Mouse (Mus musculus): ENCODE measurements at regions not wholly inside any gene's neighbourhood (a gene's known extent, or its start where the extent isn't known, plus 50 kb on each side); places are given as distances from the start of the nearest gene placed in this dataset.
"Not testable (repeated sequence)": the region's sequence is repeated elsewhere in the genome, so short reads cannot be mapped to it uniquely, and the experiment has no call there.

GRCm38 (mm10) chr7:118320307-118320706, 76.8 kb upstream of the Smg1 start:
- no peak for ATAC-seq
- WGBS = 88% methylated on average over 4 of the region's 4 CpGs
- H3K36me3 ChIP-seq (ENCODE audit: control insufficient read depth, insufficient read depth, low read length) = no peaks in the 10 kb centered on the region

GRCm38 (mm10) chr7:118318432-118319135, 75.1 kb upstream of the Smg1 start:
- no peaks in the 10 kb centered on the region for H3K9me3 ChIP-seq (replicated peaks; ENCODE audit: control insufficient read depth, low read length)
- H3K27me3 ChIP-seq (replicated peaks; ENCODE audit: control insufficient read depth, insufficient read depth, low read length) = no peaks in the 10 kb centered on the region
- no peaks in the 10 kb centered on the region for H3K36me3 ChIP-seq (ENCODE audit: control insufficient read depth, insufficient read depth, low read length)
- H3K4me1 ChIP-seq (ENCODE audit: control insufficient read depth, insufficient read depth, low read length) = no peaks in the 10 kb centered on the region
- H3K9ac ChIP-seq (ENCODE audit: low read length) = no peak overlapping the region
- no peak overlapping the region for H3K4me3 ChIP-seq (ENCODE audit: low read depth, low read length)
- H3K27ac ChIP-seq (ENCODE audit: low read depth, low read length) = no peak overlapping the region
- H3K4me2 ChIP-seq (ENCODE audit: low read length) = no peak overlapping the region
- 74% methylated on average over 12 of the region's 12 CpGs for WGBS
- DNase-seq (ENCODE audit: low spot score) = no peak
- ATAC-seq = no peak

More at GRCm38 (mm10) chr7:118320307-118320706, 76.8 kb upstream of the Smg1 start:
- Histone ChIP-seq H3K9me3 (replicated peaks; ENCODE audit: control insufficient read depth, low read length) (no peaks in the 10 kb centered on the region), H3K4me2 (ENCODE audit: low read length) (no peak overlapping the region), H3K27me3 (replicated peaks; ENCODE audit: control insufficient read depth, insufficient read depth, low read length) (no peaks in the 10 kb centered on the region), H3K4me3 (ENCODE audit: low read depth, low read length) (no peak overlapping the region), H3K4me1 (ENCODE audit: control insufficient read depth, insufficient read depth, low read length) (no peaks in the 10 kb centered on the region), H3K27ac (ENCODE audit: low read depth, low read length) (no peak overlapping the region), H3K9ac (ENCODE audit: low read length) (no peak overlapping the region)
- DNase-seq (ENCODE audit: low spot score) = no peak

GRCm38 (mm10) chr7:118314886-118315285, 71.4 kb upstream of the Smg1 start:
- not testable (repeated sequence) for ATAC-seq; H3K9me3 ChIP-seq (replicated peaks; ENCODE audit: control insufficient read depth, low read length); H3K27me3 ChIP-seq (replicated peaks; ENCODE audit: control insufficient read depth, insufficient read depth, low read length); H3K36me3 ChIP-seq (ENCODE audit: control insufficient read depth, insufficient read depth, low read length); H3K27ac ChIP-seq (ENCODE audit: low read depth, low read length); DNase-seq (ENCODE audit: low spot score); H3K4me1 ChIP-seq (ENCODE audit: control insufficient read depth, insufficient read depth, low read length); H3K4me2 ChIP-seq (ENCODE audit: low read length); H3K9ac ChIP-seq (ENCODE audit: low read length); H3K4me3 ChIP-seq (ENCODE audit: low read depth, low read length)
- WGBS = 77% methylated on average over 10 of the region's 10 CpGs

GRCm38 (mm10) chr7:118314228-118314658, 70.8 kb upstream of the Smg1 start:
- Histone ChIP-seq H3K27ac (ENCODE audit: low read depth, low read length) (no peak overlapping the region), H3K4me1 (ENCODE audit: control insufficient read depth, insufficient read depth, low read length) (no peaks in the 10 kb centered on the region), H3K36me3 (ENCODE audit: control insufficient read depth, insufficient read depth, low read length) (no peaks in the 10 kb centered on the region), H3K9ac (ENCODE audit: low read length) (no peak overlapping the region), H3K4me3 (ENCODE audit: low read depth, low read length) (no peak overlapping the region), H3K27me3 (replicated peaks; ENCODE audit: control insufficient read depth, insufficient read depth, low read length) (no peaks in the 10 kb centered on the region), H3K9me3 (replicated peaks; ENCODE audit: control insufficient read depth, low read length) (no peaks in the 10 kb centered on the region), H3K4me2 (ENCODE audit: low read length) (no peak overlapping the region)
- 82% methylated on average over 8 of the region's 8 CpGs for WGBS
- DNase-seq (ENCODE audit: low spot score) = peak; percentile 40
- no peak for ATAC-seq

GRCm38 (mm10) chr7:118313818-118314217, 70.3 kb upstream of the Smg1 start:
- Histone ChIP-seq H3K36me3 (ENCODE audit: control insufficient read depth, insufficient read depth, low read length) (no peaks in the 10 kb centered on the region), H3K4me2 (ENCODE audit: low read length) (no peak overlapping the region), H3K4me1 (ENCODE audit: control insufficient read depth, insufficient read depth, low read length) (no peaks in the 10 kb centered on the region), H3K9me3 (replicated peaks; ENCODE audit: control insufficient read depth, low read length) (no peaks in the 10 kb centered on the region), H3K27me3 (replicated peaks; ENCODE audit: control insufficient read depth, insufficient read depth, low read length) (no peaks in the 10 kb centered on the region), H3K9ac (ENCODE audit: low read length) (no peak overlapping the region), H3K4me3 (ENCODE audit: low read depth, low read length) (no peak overlapping the region), H3K27ac (ENCODE audit: low read depth, low read length) (no peak overlapping the region)
- ATAC-seq (no peak), DNase-seq (ENCODE audit: low spot score) (peak; percentile 37)
- 63% methylated on average over 8 of the region's 8 CpGs for WGBS

- no peaks in the 10 kb centered on the region for H3K36me3 ChIP-seq (ENCODE audit: control insufficient read depth, insufficient read depth, low read length)
- ATAC-seq = no peak
- whole genome bisulfite sequencing = 81% methylated on average over 5 of the region's 5 CpGs
- H3K27me3 ChIP-seq (replicated peaks; ENCODE audit: control insufficient read depth, insufficient read depth, low read length) = no peaks in the 10 kb centered on the region
- H3K27ac ChIP-seq (ENCODE audit: low read depth, low read length) = no peak overlapping the region
- no peak overlapping the region for H3K9ac ChIP-seq (ENCODE audit: low read length)
- no peak overlapping the region for H3K4me3 ChIP-seq (ENCODE audit: low read depth, low read length)
- H3K4me1 ChIP-seq (ENCODE audit: control insufficient read depth, insufficient read depth, low read length) = no peaks in the 10 kb centered on the region
- no peak for DNase-seq (ENCODE audit: low spot score)
- no peaks in the 10 kb centered on the region for H3K9me3 ChIP-seq (replicated peaks; ENCODE audit: control insufficient read depth, low read length)
- no peak overlapping the region for H3K4me2 ChIP-seq (ENCODE audit: low read length)
Observed at GRCm38 (mm10) chr7:118309733-118310132, 66.3 kb upstream of the Smg1 start.

GRCm38 (mm10) chr7:118308882-118309281, 65.4 kb upstream of the Smg1 start:
- no peaks in the 10 kb centered on the region for H3K27me3 ChIP-seq (replicated peaks; ENCODE audit: control insufficient read depth, insufficient read depth, low read length)
- no peaks in the 10 kb centered on the region for H3K4me1 ChIP-seq (ENCODE audit: control insufficient read depth, insufficient read depth, low read length)
- no peak overlapping the region for H3K27ac ChIP-seq (ENCODE audit: low read depth, low read length)
- no peaks in the 10 kb centered on the region for H3K9me3 ChIP-seq (replicated peaks; ENCODE audit: control insufficient read depth, low read length)
- H3K4me2 ChIP-seq (ENCODE audit: low read length) = no peak overlapping the region
- WGBS = 88% methylated on average over 2 of the region's 2 CpGs
- DNase-seq (ENCODE audit: low spot score) = no peak
- no peaks in the 10 kb centered on the region for H3K36me3 ChIP-seq (ENCODE audit: control insufficient read depth, insufficient read depth, low read length)
- no peak overlapping the region for H3K9ac ChIP-seq (ENCODE audit: low read length)
- no peak for ATAC-seq
- H3K4me3 ChIP-seq (ENCODE audit: low read depth, low read length) = no peak overlapping the region

- Histone ChIP-seq H3K36me3 (ENCODE audit: control insufficient read depth, insufficient read depth, low read length) (no peaks in the 10 kb centered on the region), H3K4me2 (ENCODE audit: low read length) (no peak overlapping the region), H3K9me3 (replicated peaks; ENCODE audit: control insufficient read depth, low read length) (no peaks in the 10 kb centered on the region), H3K4me1 (ENCODE audit: control insufficient read depth, insufficient read depth, low read length) (no peaks in the 10 kb centered on the region), H3K4me3 (ENCODE audit: low read depth, low read length) (no peak overlapping the region), H3K27ac (ENCODE audit: low read depth, low read length) (no peak overlapping the region), H3K9ac (ENCODE audit: low read length) (no peak overlapping the region), H3K27me3 (replicated peaks; ENCODE audit: control insufficient read depth, insufficient read depth, low read length) (no peaks in the 10 kb centered on the region)
- ATAC-seq = peak; percentile 75
- DNase-seq (ENCODE audit: low spot score) = peak; percentile 91
- 1% methylated on average over 8 of the region's 8 CpGs for whole genome bisulfite sequencing
Observed at GRCm38 (mm10) chr7:118304812-118305211, 61.3 kb upstream of the Smg1 start.

GRCm38 (mm10) chr7:118304338-118304737, 60.9 kb upstream of the Smg1 start:
- H3K9me3 ChIP-seq (replicated peaks; ENCODE audit: control insufficient read depth, low read length) = no peaks in the 10 kb centered on the region
- no peak overlapping the region for H3K4me3 ChIP-seq (ENCODE audit: low read depth, low read length)
- DNase-seq (ENCODE audit: low spot score) (no peak), ATAC-seq (no peak)
- H3K27me3 ChIP-seq (replicated peaks; ENCODE audit: control insufficient read depth, insufficient read depth, low read length) = no peaks in the 10 kb centered on the region
- H3K4me2 ChIP-seq (ENCODE audit: low read length) = no peak overlapping the region
- H3K4me1 ChIP-seq (ENCODE audit: control insufficient read depth, insufficient read depth, low read length) = no peaks in the 10 kb centered on the region
- WGBS = 64% methylated on average over 2 of the region's 2 CpGs
- H3K9ac ChIP-seq (ENCODE audit: low read length) = no peak overlapping the region
- H3K36me3 ChIP-seq (ENCODE audit: control insufficient read depth, insufficient read depth, low read length) = no peaks in the 10 kb centered on the region
- no peak overlapping the region for H3K27ac ChIP-seq (ENCODE audit: low read depth, low read length)

Measured in forebrain, embryonic 14.5 days (tissue).